In the genomic region with DNA sequence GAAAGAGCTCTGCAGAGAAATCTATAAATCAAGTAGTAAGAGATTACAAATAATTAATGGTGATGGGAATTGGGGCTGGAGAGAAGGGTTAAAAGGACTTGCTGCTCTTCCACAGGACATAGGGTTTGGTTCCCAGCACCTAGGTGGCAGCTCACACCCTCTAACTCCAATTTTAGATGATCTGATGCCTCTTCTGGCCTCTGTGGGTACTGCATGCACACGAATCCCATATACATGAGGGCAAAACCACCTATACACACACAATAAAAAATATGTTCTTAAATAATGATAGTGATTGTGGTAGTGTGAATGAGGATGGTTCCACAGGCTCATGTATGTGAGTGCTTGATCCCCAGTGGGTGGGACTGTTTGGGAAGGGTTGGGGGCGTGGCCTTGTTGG, we compare ENCODE assay signal across 1 mouse cellular context.
TF ChIP-seq lines count a peak whose summit lies in the region.

No protein-coding gene starts in this region.

TF ChIP-seq in MEL, 35 proteins besides CTCF, POLR2A, EP300 and RAD21:
- no peak for TF ChIP-seq MYC (IDR thresholded peaks at IDR 0.05; ENCODE audit: low read depth, low read length)
- no peak for TF ChIP-seq TCF12 (IDR thresholded peaks at IDR 0.05; ENCODE audit: low read depth, low read length)
- TF ChIP-seq KAT2A (conservative IDR thresholded peaks at IDR 0.05; ENCODE audit: low read depth, low read length) = no peak
- TF ChIP-seq NRF1 (IDR thresholded peaks at IDR 0.05; ENCODE audit: insufficient read depth, low read depth, low read length, poor library complexity, severe bottlenecking) = no peak
- TF ChIP-seq POLR2AphosphoS5 (IDR thresholded peaks at IDR 0.05; ENCODE audit: borderline replicate concordance, low read depth, low read length) = no peak
- TF ChIP-seq SMC3 (IDR thresholded peaks at IDR 0.05; ENCODE audit: low read depth, low read length) = no peak
- no peak for TF ChIP-seq ELF1 (IDR thresholded peaks at IDR 0.05; ENCODE audit: low read depth, low read length)
- TF ChIP-seq UBTF (IDR thresholded peaks at IDR 0.05; ENCODE audit: borderline replicate concordance, insufficient read depth, low read depth, low read length) = no peak
- TF ChIP-seq HCFC1 (IDR thresholded peaks at IDR 0.05; ENCODE audit: low read depth, low read length) = no peak
- no peak for TF ChIP-seq MAX (IDR thresholded peaks at IDR 0.05; ENCODE audit: low read length)
- TF ChIP-seq NELFE (IDR thresholded peaks at IDR 0.05; ENCODE audit: low read depth, low read length) = no peak
- no peak for TF ChIP-seq TAL1 (IDR thresholded peaks at IDR 0.05; ENCODE audit: low read length)
